Mouse (Mus musculus) inflammation-experienced regulatory T-cells, adult 6 months (primary cell): ENCODE data around the gene Fam172a. TPM values are rescaled to one million over a fixed set of nuclear protein-coding genes. Genes with fewer than 3 reads are reported as not detected.

Experiments used
- ATAC-seq: one replicate; pipeline ENCODE4 v1.8.0; 2017
- polyA plus RNA-seq, 3 experiments: library from polyadenylated mRNA; unstranded; fragments of 100-300 nt; shearing (Covaris generic); gene quantifications; one replicate each; pipeline ENCODE4 v1.2.1; 2017

Gene Fam172a
- polyA plus RNA-seq, 3 experiments from 2014 or later, result 29.0 to 39.3 (median 29.8) TPM

DNA sequence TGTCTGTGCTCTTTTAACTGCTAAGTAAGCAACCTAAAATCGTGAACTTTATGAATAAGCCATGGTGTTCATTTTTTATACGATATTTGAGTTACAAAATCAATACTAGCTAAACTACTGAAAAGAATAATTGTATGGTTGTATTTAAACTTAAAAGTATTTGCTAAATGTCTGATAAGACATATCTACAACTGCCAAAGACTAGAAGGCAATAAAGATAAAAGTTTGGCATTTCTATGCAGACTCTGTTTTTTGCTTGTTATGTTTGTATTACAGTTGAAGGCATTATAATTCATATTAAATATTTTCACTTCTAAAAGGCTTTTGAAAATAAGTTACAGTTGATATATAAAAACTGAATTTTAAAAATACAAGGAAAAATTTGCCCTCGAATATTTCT is 274.4 kb downstream of the Fam172a start:
- ATAC-seq, result no peak

- no peak for ATAC-seq
Measured at GRCm38 (mm10) chr13:77977121-77977520, 275.3 kb downstream of the Fam172a start.

DNA sequence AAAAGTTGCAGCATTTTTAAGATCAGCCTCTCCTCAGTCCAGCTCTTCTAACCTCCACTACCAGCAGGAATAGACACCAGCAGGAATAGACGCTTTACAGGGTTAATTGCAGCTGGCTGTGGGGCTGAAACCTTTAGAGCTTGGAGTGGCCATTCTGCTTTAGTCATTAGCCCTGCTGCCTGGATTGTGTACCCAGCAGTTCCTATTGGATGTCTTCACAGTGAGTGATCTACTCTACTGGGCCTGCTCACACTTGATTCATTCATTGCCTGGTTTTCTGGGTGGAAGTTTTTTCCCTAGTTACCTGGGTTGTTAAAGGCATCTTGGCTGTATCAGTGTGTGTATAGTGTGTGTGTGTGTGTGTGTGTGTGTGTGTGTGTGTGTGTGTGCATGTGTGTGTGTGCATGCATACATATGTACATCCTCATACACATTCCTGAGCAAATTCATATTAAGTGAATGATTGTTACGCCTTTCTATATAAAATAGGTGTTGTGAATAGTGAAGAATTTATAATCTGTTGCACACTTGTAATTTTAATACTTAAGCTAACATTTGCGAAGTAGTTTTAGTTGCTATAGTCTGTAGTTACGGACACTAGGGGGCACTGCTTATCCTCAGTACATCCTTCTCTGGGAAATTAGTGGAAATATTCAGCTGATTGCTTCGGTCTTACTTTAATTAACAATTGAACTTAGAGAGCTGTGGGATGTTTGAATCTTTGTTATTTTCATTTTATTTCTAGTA is 280.4 kb downstream of the Fam172a start:
- ATAC-seq, result no peak

DNA sequence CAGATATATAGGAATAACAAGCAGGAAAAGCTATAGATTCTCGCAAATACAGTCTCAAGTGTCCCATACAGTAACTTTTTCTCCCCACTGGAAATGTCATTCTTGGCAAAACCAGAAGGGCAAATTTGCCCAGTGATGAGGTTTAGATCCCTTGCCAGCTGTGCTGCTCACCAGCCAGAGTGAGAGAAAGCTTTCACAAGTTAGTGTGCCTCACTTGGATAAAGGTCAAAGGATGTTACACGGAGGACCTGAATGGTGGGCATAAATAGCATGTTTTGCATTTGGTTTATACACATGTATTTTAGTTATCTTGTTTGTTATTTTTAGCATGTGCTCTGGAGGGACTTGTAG is 281.0 kb downstream of the Fam172a start:
- ATAC-seq, result no peak

DNA sequence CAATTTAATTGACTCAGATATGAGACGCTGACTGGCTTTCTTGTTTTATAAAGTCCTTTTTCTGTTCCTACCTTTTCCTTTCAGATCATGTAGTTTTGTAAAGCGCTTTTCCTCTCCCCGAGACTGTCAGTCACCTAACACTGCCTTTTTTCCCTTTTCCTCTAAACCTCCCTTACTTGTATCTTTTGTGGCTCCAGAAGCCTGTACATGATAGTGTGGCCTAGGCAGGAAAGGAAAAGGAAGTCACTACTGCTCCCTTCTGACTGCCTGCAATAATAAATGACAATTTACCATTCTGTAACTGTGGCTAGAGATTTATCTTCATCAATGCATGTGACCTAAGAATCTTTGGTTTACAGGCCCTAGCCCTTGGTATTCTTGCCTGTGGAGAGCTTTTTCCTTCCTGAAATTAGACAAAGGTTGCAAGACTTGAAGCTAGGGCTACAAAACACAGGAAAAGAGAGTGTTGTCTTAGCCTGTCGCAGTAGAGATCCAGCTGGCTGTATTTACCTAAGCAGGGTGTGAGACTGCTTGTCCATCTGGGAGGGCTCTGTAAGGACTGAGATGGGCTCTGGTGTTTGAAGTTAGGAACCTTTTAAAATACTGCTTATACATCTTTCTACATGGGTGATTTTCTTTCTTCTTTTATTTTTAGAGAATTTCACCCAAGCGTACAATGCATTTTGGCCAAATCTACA is 289.5 kb downstream of the Fam172a start:
- no peak for ATAC-seq

DNA sequence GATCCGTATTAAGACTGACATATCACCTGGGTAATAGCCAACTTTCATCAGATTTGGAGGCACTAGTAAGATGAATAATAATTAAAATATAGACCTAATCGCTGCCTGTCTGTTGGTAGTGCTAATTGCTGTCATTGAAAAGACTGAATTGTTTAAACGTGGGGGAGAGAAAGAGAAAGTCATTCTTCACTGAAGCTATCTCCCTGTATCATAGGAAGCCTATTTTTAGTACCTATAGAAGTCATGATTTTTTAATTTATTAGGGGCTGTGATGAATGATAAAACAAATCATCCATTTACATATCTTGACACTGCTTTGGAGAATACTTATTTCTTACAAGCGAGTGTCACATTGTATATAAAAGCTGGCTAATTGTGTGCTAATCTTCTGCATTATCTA is 302.8 kb downstream of the Fam172a start:
- ATAC-seq, result no peak

DNA sequence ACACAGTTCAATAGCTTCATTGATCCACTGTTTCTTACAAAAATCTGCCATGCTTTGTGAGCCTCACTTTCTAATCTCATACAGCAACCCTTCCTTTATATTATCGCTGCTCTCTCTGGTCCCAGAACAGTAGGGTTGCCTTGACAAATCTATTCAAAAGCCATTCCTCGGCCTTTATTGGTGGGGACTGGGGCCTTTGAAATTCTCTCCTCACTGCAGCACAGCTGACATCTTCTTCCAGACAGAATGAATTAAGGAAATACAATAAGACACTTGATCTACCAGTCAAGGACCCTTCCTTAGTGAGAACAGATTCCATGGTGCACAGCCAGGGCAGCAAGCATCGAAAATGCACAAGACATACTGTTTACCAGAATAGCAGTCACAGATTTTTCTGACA is 303.5 kb downstream of the Fam172a start:
- no peak for ATAC-seq

GRCm38 (mm10) chr13:78010176-78010575 is 308.3 kb downstream of the Fam172a start:
- no peak for ATAC-seq

DNA sequence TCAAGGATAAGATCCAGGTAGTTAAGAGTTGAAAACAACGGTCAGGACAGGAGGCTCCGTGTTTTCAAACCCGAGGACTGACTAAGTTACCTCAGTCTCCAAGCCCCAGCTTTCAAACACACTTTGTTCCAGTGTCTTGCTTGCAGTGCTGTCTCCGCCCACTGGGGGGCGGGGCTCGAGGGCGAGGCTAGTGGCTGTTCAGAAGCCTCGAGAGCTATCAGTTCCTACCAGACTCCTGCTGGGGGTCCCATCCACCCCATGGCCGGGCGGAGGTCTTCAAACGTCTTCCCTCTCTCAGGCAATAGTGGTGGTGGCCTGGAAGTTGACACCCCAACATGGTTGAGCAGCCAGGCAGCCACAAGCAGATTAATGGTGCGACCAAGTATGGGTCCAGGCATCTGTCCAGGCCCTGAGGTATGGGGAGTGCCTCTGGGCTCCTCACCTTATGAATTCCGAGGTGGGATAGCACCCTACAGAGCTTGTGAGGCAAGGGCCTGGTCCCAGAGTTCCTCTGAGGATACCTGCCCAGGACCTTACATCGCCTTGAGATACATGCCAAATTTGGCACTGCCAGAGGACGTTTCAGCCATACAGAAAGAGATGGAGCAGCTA is 323.0 kb downstream of the Fam172a start, which contains the start of gene Pou5f2:
Gene Pou5f2, plus strand, starts transcription at position 220 of the 612 bp plus-strand sequence.
- no peak for ATAC-seq

GRCm38 (mm10) chr13:78032821-78033220 is 331.0 kb downstream of the Fam172a start:
- ATAC-seq, result no peak

GRCm38 (mm10) chr13:78037203-78037602 is 335.4 kb downstream of the Fam172a start:
- ATAC-seq, result no peak

GRCm38 (mm10) chr13:78043203-78043602 is 341.4 kb downstream of the Fam172a start:
- ATAC-seq, result no peak

- no peak for ATAC-seq
Measured at GRCm38 (mm10) chr13:78045116-78045515, 343.3 kb downstream of the Fam172a start.

DNA sequence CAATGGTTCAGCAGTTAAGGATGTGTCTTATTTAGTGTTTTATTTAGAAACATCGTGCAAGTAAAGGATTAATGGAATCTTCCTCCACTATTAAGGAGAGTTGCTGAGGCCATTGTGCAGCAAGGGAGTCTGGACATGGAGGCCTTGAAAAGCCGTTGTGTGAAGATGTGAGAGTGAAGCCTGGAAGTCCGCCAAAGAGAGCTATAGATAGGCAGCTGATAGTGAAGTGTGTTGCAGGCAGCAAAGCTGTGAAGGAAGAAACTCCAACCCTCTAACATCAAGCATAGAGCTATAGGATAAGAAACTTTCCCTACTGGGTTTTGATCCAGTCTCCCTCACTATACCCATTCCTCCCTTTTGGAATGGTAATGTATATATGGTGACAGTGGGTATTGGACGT is 385.9 kb downstream of the Fam172a start:
- no peak for ATAC-seq

GRCm38 (mm10) chr13:78090701-78091100 is 388.9 kb downstream of the Fam172a start:
- ATAC-seq, result no peak

DNA sequence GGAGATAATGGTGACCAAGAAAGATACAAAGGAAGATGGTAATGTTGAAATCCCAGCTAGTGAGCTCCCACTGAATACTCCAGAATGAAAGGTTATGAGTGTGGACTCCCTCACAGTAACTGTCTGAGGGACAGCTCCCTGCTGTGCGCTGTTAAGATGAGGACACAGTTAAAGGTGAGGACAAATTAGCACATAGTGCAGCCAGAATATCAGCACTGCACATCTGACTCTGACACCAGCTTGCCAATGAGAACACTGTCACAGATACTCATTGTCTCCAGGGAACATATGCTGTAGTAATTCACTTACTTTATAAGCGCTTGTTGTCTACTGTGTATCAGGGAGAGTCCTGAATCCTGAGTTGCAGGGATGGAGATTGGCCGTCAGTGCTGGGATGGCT is 390.1 kb downstream of the Fam172a start:
- no peak for ATAC-seq

DNA sequence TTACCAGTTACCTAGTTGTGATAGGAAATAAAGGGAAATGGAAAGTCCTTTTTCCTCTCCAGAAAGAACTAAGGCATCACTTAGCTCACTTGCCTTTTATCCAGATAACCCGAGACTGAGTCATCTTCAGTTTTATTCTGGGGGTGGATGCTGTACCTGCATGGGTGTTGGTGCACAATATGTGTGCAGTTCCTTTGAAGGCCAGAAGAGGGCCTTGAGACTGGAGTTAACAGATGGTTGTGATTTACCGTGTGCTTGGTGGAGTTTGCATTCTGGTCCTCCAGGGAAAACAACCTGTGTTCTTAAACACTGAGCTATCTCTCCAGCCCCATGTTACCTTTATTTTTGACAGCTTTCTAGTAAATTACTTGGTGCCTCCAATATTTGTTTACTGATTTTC is 392.5 kb downstream of the Fam172a start:
- ATAC-seq, result no peak

- no peak for ATAC-seq
Measured at GRCm38 (mm10) chr13:78095071-78095973, 393.5 kb downstream of the Fam172a start.

GRCm38 (mm10) chr13:78098858-78099445 is 397.1 kb downstream of the Fam172a start:
- no peak for ATAC-seq

GRCm38 (mm10) chr13:78099746-78100530 is 398.1 kb downstream of the Fam172a start:
- ATAC-seq, result no peak

DNA sequence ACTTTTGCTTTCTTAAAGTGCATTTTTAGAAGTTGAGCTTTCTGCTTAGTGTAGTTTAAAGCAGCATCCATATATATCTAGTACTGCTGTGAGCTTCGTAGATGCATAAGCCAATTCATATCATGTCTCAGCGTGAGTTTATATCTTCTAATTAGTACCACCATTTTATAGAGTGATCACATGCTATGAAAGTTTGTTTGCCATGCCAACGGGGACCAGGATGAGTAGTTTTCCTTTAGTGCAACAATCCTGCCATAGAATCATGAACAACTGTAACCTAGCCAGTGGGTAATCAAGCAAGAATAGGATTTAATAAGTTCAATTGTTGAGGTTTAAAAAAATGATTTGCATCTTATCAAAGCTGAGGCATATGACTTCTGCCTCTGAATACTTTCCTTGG is 398.8 kb downstream of the Fam172a start:
- no peak for ATAC-seq

GRCm38 (mm10) chr13:78102337-78102736 is 400.5 kb downstream of the Fam172a start:
- ATAC-seq, result no peak
